Mouse (Mus musculus): ENCODE measurements around the gene Ccdc88c.
A peak's percentile ranks its signal among the peaks of the same experiment; 100 is the strongest.

Ccdc88c gene

DNA sequence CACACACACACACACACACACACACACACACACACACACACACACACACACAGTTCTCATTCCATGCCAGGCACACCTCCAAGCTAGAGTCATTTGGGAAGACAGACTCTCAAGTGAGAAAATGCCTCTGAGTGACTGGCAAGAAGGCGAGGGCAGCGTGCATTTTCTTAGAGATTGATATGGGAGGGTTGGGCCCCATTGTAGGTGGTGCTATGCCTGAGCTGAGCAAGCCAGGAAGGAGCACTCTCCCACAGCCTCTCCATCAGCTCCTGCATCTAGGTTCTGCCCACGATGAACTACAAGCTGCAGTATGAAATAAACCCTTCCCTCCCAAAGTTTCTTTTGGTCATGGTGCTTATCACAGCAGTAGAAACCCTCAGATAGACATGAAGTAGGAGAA is 63.6 kb downstream of the Ccdc88c start:
- no peak for DNase-seq

DNA sequence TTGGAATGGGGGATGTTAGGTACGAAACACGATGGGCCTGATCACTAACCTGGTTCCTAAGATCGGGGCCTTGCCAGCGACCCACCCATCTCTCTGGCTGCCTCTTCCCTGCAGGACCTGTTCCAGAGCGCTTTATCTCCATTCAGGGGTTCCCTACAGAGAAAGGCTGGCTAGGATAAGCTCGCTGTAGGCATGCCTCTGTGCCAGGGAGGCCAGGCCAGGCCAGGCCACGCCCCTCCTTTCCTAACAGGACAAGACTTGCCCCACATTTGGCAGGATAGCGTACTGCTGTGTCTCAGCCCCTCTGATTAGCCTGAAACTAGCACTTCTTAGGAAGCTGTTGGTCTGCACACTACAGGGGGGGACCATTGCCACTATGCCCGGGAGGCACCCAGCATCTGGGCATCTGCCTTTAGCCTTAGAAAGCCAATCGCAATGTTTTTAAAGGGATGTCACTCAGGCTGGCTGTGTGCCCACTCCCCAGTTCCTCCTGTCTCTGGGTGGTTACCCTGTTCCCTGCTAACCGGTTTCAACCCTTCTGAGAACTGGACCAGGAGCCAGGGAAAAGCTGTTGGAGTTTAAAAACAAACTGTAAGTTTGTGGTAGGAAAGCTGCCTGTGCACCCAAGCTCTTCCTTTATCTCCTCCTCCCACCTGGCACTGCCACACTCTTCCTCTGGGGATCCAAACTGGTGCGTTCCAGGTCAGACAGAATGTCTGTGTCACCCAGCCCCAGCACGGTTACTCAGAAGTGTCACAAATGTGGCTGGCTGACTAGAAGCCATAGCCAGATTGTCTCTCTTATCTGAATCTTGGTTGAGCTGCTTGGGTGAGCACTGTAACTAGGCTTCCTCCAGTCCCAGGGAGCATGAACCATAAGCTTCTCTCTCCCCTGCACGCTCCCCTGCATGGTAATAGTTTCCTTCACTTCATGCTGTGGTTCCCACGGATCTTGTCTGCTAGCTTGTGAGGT is 69.9 kb downstream of the Ccdc88c start:
- DNase-seq: peak; percentile 39 to 53

DNA sequence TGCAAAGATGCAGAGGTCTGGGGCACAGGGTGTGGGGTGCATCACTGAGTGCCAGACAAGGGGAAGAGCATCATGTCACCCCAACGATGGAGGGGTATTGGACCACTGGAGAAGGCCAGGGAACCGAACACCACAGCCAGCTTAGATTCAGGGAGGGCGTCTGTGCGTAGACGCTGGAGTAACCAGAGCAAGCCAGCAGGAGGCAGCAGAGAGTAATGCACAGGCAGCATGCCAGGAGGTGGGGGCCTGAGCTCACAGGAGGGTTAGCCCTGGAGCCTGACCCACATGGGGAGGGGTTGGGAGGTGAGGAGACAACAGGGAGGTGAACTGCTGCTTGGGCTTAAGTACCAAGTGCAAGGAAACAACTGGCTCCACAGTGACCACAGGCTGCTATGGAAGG is 70.8 kb downstream of the Ccdc88c start:
- peak; percentile 84 to 85 for DNase-seq

DNA sequence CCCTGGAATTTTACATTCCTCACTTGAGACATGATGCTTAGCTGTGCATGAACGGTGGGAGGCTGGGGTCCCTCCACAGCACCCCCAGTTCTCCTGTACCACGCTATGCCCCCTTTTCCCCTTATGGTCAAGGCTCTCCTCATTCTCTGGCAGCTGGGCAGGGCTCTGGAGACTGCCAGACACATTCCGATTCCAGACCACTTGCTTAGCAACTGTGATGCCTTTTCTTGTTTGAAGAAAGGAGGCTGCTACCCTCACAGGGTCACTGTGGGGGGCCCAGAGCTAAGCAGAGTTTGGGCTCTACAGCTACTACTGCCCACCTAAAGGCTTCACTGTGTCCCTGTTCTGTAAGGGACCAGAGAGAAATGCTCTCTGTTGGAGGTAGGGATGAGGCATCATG is 71.6 kb downstream of the Ccdc88c start:
- DNase-seq: no peak

DNA sequence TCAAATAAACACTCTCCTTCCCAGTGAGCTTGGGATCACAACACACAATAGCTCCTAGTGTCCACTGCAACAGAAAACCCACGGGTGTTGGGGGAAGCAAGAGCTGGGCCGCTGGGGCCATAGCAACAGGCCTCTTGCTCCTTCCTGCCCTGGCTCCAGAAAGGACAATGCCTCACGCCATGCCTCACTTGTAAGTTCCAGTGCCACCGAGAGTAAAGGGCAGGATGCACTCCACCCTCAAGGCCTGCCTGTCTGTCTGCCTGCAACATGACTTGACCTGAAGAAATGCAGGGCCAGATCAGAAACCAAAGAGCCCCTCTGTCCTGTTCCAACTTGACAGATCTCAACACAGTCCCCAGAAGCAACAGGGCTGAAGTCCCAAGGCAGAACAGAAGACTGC is 72.0 kb downstream of the Ccdc88c start:
- DNase-seq: no peak

DNA sequence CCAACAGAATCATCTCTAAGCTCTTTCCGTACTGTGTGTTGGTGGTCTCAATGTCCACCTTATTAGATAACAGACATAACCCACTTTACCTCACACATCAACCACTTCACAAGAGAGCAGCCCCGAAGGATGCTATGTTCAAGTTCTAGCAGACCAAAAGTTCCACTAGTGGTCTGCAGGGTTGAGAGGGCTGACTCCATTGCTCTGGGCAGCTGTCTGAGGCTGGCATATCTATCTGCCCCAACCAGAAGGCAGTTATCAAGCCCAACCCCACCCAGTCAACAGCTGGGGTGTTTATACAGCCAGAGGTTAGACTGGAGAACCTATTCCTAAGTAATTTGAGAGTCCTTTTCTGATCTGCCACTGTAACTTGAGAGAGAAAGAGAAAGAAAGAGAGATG is 72.8 kb downstream of the Ccdc88c start:
- DNase-seq: no peak

DNA sequence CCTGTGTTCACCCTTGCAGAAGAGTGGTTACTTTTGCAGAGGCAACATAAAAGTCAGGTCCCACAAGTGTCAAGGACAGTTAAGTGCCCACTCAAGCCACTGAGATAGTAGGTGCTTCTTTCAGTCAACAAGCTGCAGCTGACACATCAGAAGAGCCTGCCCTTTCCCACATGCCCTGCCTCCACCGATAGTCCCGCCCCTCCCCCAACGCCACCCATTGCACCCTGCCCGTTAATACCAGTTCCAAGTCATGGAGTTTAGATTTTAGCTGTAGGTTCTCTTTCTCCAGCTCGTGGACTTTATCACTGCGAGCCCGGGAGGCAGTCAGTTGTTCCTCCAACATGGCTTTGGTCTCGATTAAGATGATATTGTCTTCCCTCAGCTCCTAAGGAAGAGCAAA is 74.9 kb downstream of the Ccdc88c start:
- no peak for DNase-seq

DNA sequence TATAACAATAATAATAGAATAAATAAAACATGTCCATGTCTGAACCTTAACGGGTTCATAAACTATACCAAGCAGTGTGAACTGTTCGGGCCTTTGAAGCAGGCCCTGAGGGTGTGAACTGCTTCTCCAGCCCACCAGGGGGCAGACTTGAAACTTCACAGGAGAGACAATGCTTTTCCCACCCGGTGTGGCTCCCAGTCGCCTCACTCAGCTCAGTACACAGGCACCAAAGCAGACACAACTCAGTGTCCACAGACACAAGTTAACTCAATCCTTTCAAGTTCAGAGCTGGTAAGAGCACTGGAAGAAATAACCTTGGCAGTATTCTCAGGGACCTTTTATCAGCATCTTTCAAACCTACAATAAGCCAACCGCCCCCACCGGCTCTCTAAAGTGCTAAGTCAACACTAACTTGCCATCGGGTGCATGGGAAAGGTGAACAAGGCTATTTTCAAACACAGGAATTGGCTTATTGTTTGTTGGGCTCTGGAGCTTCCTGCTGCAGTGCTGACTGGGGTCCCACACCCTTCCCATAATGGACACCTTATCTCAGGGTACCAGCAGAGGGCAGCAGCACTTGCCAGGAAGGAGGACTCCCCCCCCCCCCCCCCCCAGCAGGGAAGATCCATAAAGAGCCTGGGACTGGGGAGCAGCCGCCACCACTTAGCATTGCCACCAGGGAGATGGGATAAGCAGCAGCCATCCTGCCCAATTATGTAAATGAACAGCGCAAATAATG is 76.5 kb downstream of the Ccdc88c start:
- DNase-seq: peak; percentile 71 to 83

DNA sequence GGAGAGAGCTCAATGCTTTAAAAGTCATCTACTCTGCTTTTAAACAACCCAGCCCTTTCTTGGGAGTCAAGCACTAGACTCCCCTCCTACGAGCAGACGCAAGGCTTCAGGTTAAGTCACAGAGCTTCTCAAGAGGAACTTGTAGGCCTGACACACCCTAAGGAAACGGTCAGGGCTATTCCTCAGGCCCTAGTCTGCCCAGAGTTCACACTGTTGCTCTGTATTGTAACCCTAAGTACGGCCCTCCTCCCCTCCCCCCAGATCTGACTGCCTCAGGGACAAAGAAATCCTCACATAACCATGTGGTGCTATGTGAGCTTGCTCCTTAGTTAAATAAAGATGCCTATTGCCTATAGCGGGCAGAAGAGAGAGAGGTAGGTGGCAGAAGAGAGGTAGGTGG is 79.7 kb downstream of the Ccdc88c start:
- DNase-seq: no peak

DNA sequence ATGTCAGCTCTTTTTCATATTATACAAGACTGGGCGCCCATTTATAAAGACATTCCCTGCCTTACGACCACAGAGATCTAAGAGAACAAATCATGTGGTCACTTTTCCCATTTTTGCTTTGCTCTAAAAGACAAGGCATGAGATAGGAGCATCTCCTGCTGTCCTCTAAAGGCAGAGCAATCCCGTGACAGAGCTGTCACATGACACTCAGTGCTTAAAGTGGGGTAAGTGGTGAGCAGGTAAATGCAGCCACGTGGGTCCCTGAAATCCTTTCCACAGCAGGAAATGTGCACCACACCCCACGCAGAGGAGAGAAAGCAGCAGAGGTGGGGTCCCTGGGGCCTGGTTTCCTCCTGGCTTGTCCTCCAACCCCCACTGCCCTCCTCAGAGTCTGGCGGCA is 80.8 kb downstream of the Ccdc88c start:
- DNase-seq: no peak

DNA sequence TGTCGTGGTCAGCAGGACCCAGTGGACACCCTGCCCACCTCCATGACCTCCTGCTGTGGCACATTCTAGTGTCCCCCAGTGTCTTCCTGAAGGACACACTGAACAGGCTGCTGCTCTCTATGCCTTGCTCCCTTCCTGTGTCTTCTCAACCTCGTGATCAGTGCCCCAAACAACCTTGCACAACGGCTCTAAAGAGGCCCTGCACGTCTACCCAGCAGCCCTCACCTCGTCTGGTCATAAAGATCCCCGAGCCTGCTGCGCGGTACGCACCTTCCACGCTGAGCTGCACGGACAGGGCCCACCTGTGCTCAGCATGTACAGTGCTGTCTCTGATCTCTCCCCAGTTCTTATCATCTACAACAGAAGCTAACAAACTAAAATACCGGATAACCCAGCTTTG is 82.9 kb downstream of the Ccdc88c start:
- DNase-seq: no peak

DNA sequence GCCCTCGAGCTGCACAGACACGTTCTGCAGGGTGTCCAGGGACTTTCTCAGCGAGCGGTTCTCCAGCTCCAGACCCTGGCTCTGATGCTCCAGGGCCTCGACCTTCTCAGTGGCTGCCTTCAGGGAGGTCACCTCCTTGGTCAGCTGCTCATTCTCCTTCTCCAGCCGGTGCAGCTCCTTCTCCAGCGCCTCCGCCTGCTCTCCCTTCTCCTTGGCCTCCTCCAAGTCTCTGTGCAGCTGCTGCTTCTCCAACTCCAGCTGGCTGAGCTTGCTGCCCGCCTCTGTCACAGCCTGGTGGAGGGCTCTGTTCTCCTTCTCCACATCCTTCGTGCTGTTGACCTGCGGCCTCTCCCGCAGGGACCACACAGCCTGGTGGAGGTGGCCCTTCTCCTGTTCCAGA is 83.4 kb downstream of the Ccdc88c start:
- no peak for DNase-seq

DNA sequence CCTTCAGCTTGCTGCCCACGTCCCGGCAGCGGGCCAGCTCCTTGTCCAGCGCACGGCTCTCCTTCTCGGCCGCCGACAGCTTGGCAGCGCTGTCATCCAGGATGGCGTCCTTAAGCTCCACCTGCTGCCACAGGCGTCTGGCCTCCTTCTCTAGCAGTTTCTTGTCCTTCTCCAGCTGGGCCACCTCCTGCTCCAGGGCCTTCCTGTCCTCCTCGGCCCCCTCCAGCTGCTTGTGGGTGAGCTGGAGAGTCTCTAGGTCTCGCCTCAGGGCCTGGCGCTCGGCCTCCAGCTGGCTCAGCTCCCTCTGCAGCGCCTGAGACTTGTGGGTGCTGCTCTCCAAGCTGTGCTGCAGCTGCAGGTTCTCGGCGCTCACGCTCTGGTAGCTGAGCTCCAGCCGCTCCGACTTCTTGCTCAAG is 83.9 kb downstream of the Ccdc88c start:
- peak; percentile 68 to 76 for DNase-seq

DNA sequence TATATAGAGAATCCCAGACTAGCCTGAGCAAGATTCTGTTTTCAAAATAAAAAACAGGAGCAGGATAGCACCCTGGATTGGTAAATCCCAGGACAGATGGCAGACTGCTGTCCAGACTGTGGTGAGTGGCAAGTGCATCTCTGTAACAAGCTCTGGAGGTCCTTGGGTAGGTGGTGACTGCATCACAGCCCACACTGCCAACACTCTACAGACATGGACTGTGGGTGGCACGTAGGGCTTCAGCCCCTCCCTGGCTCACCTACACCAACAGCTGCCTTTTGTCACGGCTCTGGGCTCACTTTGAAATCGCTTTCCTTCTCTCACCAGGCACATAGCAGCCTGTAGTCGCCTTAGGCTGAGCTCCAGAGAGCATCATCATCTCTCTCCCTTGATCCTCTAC is 85.7 kb downstream of the Ccdc88c start:
- DNase-seq: no peak

DNA sequence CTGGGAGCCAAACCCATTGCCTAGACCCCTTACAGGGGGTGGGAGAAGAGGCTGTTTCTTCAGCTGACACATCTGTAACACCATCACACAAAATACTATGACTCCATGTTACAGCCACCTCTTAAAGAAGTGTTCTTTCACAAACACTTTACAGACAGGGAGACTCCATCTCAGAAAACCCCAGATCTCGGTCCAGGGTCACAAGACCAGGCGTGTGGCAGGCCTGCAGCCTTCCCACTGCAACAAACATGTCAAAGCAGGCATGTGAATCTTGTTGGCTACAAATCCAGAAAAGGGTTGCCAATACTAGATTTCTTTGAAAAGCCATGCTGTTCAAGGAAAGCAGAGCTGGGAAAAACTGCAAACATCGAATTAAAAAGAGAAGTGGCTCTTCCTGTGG is 87.5 kb downstream of the Ccdc88c start:
- DNase-seq: no peak

DNA sequence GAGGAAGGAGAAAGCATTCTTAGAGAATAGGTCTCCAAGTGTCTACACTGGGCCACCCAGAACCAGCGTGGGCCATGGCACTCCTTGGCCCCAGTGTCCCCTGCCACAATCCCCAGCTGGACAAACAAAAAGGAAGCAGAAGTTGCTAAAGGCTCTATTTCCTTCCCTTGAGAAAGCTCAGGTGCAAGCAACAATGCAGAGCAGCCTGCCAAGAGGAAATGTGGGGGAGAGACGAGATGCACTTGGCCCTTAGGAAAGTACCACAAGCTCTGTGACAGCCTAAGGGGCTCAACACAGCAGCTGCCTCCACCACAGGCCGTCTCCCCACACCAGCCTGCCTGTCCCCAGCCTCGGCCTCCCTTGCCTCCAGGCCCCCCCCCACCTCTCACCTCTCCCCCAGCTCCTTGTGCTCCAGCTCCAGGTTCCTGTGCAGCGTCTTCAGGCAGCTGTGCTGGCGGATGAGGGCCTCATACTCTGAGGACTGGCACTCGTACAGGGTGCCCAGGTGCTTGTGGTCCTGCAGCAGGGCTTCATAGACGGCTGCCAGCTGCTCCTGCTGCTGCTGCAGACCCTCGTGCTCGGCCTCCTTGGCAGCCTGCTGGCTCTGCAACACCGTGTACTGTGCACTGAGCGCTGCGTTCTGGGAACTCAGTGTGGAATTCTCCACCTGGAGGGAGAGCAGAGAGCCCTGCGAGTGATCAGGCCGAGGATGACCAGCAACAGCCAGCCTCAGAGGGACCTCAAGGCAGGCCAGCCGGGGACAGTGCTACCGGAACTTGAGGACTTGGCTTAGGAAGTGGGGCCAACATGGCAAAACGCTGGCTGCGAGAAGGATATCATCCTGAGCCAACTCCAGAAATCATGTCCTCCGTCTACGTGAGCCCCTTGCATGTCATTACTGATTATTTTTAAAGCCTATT is 91.2 kb downstream of the Ccdc88c start:
- no peak for DNase-seq

DNA sequence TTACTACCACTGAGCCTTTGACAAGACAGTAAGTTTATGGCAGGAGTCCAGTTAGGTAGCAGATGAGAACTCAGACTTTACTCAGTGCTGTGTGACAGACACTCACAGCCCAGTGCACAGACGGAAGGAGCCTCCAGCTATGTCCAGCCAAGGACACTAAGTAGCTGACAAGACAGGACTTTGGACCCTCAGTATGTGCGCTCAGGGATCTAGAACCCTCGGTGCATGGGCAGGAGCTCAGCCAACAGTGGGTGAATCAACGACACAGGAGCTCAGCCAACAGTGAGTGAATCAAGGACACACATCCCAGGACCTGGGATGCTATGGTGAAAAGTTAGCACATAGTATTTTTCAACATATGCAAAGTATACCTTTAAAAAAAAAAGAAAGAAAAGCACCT is 92.1 kb downstream of the Ccdc88c start:
- DNase-seq: no peak

DNA sequence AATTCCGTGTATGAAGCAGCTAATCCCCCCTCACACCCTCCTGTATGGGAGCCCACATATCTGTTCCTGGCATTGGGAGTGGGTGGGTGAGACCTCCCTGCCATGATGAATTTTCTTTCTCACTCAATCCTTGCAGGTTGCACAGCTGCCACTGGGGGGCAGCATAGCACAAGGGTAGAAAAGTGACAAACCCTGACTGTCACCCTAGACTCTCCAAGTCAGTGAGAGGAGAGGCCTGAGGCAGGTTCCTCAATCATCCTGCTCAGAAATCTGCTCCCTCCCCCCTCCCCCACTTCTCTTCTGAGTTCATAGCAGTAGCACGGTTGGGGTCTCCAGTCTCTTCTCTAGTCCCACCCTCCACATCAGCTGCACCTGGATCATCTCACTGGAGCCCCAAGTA is 92.7 kb downstream of the Ccdc88c start:
- DNase-seq: peak; percentile 84 to 89

DNA sequence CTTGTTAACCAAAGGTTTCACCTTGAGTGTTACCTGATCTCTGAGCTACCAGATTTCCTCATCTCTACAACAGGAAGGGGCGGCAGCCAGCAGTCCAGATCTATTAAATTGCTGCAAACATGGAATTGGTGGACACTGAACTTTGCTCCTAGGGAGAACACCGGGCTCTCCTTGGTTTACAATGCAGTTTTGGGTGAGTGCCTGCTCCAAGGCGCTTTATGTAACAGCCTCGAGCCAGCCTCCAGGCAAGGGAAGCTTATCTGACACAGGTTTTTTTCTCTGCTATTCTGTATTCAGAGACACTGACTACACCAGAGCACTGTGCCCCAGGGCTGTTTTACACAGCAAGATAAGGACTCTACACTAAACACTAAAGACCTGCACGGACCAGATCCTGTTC is 94.1 kb downstream of the Ccdc88c start:
- no peak for DNase-seq

DNA sequence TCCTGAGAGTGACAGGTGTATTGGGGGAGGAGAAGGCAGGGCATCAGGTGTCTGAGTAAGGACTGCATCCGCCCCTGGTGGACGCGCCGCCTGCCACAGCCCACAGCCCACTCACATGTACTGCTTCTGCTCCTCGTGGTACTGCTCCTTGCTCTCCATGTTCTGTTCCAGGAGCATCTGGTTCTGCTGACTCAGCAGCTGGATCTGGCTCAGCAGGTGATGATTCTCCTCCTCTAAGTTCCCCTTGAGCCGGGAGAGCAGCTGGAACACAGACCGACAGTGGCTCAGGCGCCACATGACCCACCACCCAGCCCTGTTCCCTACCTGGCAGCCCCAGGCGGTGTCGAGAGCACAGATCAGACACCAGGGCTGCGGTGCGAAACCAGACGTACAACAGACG is 97.2 kb downstream of the Ccdc88c start:
- DNase-seq: no peak

DNA sequence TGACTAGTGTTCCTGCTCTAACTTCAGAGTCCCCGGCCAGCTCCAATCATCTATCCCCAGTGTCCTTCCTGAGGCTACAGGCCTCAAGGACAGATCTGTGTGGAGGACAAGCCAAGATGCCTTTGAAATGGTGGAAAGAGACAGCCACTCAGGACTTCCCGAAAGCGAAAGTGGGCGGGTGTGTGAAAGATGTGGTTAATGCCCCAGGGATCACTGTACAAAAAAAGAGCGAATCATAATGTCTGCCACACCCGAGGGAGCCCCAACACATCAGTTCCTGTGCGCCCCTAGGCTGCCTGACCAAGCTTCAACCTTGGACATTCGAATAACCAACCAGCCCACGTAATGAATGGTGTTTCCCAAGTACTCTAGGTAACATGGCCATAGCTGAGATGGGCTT is 100.6 kb downstream of the Ccdc88c start:
- DNase-seq: no peak

DNA sequence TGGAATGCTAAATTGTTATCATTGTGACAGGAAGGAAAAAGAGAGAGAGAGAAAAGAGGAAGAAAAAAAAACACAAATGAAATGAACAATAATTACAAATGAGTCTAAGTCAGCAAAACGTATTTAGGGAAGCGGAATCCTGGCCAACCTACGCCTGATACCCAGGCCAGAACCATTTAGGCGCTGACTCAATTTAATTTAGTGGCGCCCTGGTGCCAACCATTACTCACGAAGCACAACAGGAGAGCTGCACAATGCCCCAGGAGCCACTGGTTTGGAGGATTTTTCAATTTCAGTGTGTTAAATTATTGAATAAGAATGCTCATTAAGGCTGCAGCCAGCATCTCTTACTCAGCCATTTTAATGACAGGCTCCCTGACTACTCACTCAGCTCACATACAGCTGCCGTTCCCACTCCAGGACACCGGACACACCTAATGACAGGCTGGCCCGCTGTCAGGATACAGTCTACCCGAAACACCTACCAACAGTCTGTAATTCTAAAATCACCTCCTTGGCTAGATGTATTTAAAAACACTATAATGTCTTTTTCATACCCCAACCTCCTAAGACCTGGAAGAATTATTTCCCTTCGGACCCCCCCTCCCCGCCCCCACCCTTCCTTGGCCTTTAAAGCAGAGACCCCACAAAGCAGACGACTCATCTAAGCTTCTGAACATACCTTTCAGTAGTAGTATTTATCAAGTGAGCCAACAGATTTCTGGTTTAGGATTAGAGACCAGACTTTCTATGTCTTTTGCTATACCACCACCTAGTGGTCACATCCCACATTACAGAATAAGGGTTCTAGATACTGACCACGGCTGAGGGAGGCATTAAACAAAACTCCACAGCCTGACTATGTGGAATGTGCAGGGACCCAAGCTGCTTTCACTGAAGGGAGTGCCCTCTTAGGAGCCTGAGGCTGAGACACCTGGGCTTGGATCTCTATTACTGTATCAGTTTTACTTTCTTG is 102.9 kb downstream of the Ccdc88c start:
- peak; percentile 55 to 80 for DNase-seq

All from cerebellum, postnatal 25 days (tissue).